20 mouse cellular contexts compared by ENCODE assay signal in genomic region chr8:84044103-84044502, GRCm38 (mm10). TPM values are rescaled to one million over a fixed set of nuclear protein-coding genes. Genes with fewer than 3 reads are reported as not detected.
DNase-seq lines count a peak whose midpoint lies in the region; ATAC-seq and TF ChIP-seq lines count a peak whose summit lies in the region.
"Had no signal": no experiment of that assay in that cellular context is flagged by ENCODE, and none has a peak within 500 bp of the region (broad histone marks: within the 10 kb centered on the region; RNA-seq: fewer than 3 reads in every experiment).

No protein-coding gene starts in this region.

- H3K4me1 ChIP-seq in heart, embryonic 10.5 days: peaks cover 25% of the 10 kb centered on the region
- peaks cover 32% of the 10 kb centered on the region for H3K4me1 ChIP-seq in kidney, embryonic 15.5 days
- H3K4me1 ChIP-seq in E14TG2a.4 (replicated peaks; ENCODE audit: low read depth, low read length): peaks cover 58% of the 10 kb centered on the region

- no peaks in the 10 kb centered on the region for H3K9me3 ChIP-seq in heart, embryonic 10.5 days
- no peaks in the 10 kb centered on the region for H3K9me3 ChIP-seq in kidney, embryonic 15.5 days (replicated peaks)
- no peaks in the 10 kb centered on the region for H3K9me3 ChIP-seq in E14TG2a.4 (ENCODE audit: low read length)
- H3K9me3 ChIP-seq: embryonic facial prominence, embryonic 12.5 days; liver, embryonic 13.5 days; midbrain, embryonic 13.5 days had no signal

- DNase-seq in heart, embryonic 10.5 days (ENCODE audit: low spot score): no peak
- DNase-seq in heart, adult 18-20 months: no peak
- no peak for DNase-seq in kidney, adult 8-10 months
- peak; percentile 33 for DNase-seq in R1 (ENCODE audit: low read depth, low spot score)
- DNase-seq in frontal cortex, postnatal 36 days (ENCODE audit: low spot score in 2 of 2): no peak
- DNase-seq: adrenal gland, postnatal 14 days; left cerebral cortex, postnatal 4 days; liver, embryonic 13.5 days; lung, postnatal 36 days; right cerebral cortex, postnatal 14 days; thymus, postnatal 36 days had no signal

- 0% methylated on average over 7 of the region's 7 CpGs for WGBS in heart, embryonic 10.5 days
- WGBS in kidney, embryonic 15.5 days: 10% methylated on average over 7 of the region's 7 CpGs

- H3K9ac ChIP-seq in kidney, embryonic 15.5 days: no peak overlapping the region
- H3K9ac ChIP-seq: embryonic facial prominence, embryonic 12.5 days; liver, embryonic 13.5 days had no signal

- H3K27ac ChIP-seq in heart, embryonic 10.5 days: no peak overlapping the region
- H3K27ac ChIP-seq in kidney, embryonic 15.5 days: no peak overlapping the region
- H3K27ac ChIP-seq: embryonic facial prominence, embryonic 12.5 days; liver, embryonic 13.5 days; midbrain, embryonic 13.5 days had no signal

- TF ChIP-seq CTCF in E14TG2a.4 (conservative IDR thresholded peaks at IDR 0.05; ENCODE audit: low read length): no peak; the same call in 1 of the 2 replicates

- H3K4me3 ChIP-seq in heart, embryonic 10.5 days: peak overlapping the region; percentile 49; the same call in 1 of the 2 replicates
- H3K4me3 ChIP-seq in kidney, embryonic 15.5 days (replicated peaks): peak overlapping the region; percentile 21; the same call in 1 of the 2 replicates
- H3K4me3 ChIP-seq in E14TG2a.4 (replicated peaks; ENCODE audit: low read length): peak overlapping the region; percentile 73
- H3K4me3 ChIP-seq: embryonic facial prominence, embryonic 12.5 days; midbrain, embryonic 13.5 days had no signal

- ATAC-seq in kidney, embryonic 15.5 days (replicated peaks; ENCODE audit: low FRiP score): no peak
- ATAC-seq: intestine, embryonic 16.5 days; midbrain, embryonic 13.5 days had no signal

- H3K4me2 ChIP-seq in kidney, embryonic 15.5 days: peak overlapping the region; percentile 49
- H3K4me2 ChIP-seq: liver, embryonic 13.5 days had no signal

- H3K36me3 ChIP-seq in heart, embryonic 10.5 days: no peaks in the 10 kb centered on the region
- no peaks in the 10 kb centered on the region for H3K36me3 ChIP-seq in kidney, embryonic 15.5 days
- H3K36me3 ChIP-seq in E14TG2a.4 (ENCODE audit: insufficient read depth, low read length): no peaks in the 10 kb centered on the region
- H3K36me3 ChIP-seq: embryonic facial prominence, embryonic 12.5 days; liver, embryonic 13.5 days; midbrain, embryonic 13.5 days had no signal

- peaks cover 68% of the 10 kb centered on the region for H3K27me3 ChIP-seq in heart, embryonic 10.5 days (ENCODE audit: insufficient read depth, poor library complexity, severe bottlenecking)
- H3K27me3 ChIP-seq in kidney, embryonic 15.5 days: peaks cover 48% of the 10 kb centered on the region
- H3K27me3 ChIP-seq in E14TG2a.4 (ENCODE audit: insufficient read depth, low read length): peaks cover 58% of the 10 kb centered on the region

RNA-seq across cellular contexts. Expression of gene Rln3, which starts 0.7 kb away (rescaled TPM):
- polyA plus RNA-seq in heart, embryonic 10.5 days (2016; fragmentation: Nextera tagmentation; extraction: Ambion mirVana): 0.67 TPM in 1 of 2 replicates, not detected in the other
- total RNA-seq in heart, adult 18-20 months (2021): not detected
- polyA plus RNA-seq in kidney, embryonic 15.5 days (2015; fragmentation: Nextera tagmentation; extraction: Ambion mirVana): not detected in 2 replicates
- total RNA-seq: adrenal gland, postnatal 14 days; granulocyte monocyte progenitor cell, adult 5-6 weeks; hematopoietic stem cell, adult 5-6 weeks; layer of hippocampus, adult 18-20 months; left cerebral cortex, postnatal 4 days had no signal
- polyA plus RNA-seq: C2C12; embryonic facial prominence, embryonic 12.5 days; liver, embryonic 13.5 days; midbrain, embryonic 13.5 days had no signal

RNA-seq across cellular contexts. Expression of gene Il27ra, which starts 1.7 kb away (rescaled TPM):
- 1.4 and 2.6 TPM in 2 replicates for polyA plus RNA-seq in heart, embryonic 10.5 days (2016; fragmentation: Nextera tagmentation; extraction: Ambion mirVana)
- total RNA-seq in heart, adult 18-20 months (2021): 1 to 10 TPM; 3.1 to 5.4 TPM
- 2.3 and 3.2 TPM in 2 replicates for polyA plus RNA-seq in kidney, embryonic 15.5 days (2015; fragmentation: Nextera tagmentation; extraction: Ambion mirVana)

RNA-seq across cellular contexts. Expression of gene Gm10643, which starts 20.8 kb away (rescaled TPM):
- 1.0 and 1.4 TPM in 2 replicates for polyA plus RNA-seq in heart, embryonic 10.5 days (2016; fragmentation: Nextera tagmentation; extraction: Ambion mirVana)
- 1 to 10 TPM; 4.2 to 5.0 TPM for total RNA-seq in heart, adult 18-20 months (2021)
- 1.2 and 1.6 TPM in 2 replicates for polyA plus RNA-seq in kidney, embryonic 15.5 days (2015; fragmentation: Nextera tagmentation; extraction: Ambion mirVana)

RNA-seq across cellular contexts. Expression of gene Rfx1, which starts 22.5 kb away (rescaled TPM):
- 6.5 and 7.3 TPM in 2 replicates for polyA plus RNA-seq in heart, embryonic 10.5 days (2016; fragmentation: Nextera tagmentation; extraction: Ambion mirVana)
- total RNA-seq in heart, adult 18-20 months (2021): 1 to 10 TPM; 8.3 to 9.1 TPM
- polyA plus RNA-seq in kidney, embryonic 15.5 days (2015; fragmentation: Nextera tagmentation; extraction: Ambion mirVana): 10.5 and 10.7 TPM in 2 replicates

RNA-seq across cellular contexts. Expression of gene Palm3, which starts 22.8 kb away (rescaled TPM):
- 4.9 and 7.4 TPM in 2 replicates for polyA plus RNA-seq in heart, embryonic 10.5 days (2016; fragmentation: Nextera tagmentation; extraction: Ambion mirVana)
- total RNA-seq in heart, adult 18-20 months (2021): under 1 TPM; 0.30 to 0.33 TPM
- 14.8 and 15.1 TPM in 2 replicates for polyA plus RNA-seq in kidney, embryonic 15.5 days (2015; fragmentation: Nextera tagmentation; extraction: Ambion mirVana)
- total RNA-seq: granulocyte monocyte progenitor cell, adult 5-6 weeks; hematopoietic stem cell, adult 5-6 weeks had no signal

Comparison
In these comparisons a context has a peak if more than half of its experiments do, and no peak if none do; other contexts are left out.
1. H3K4me3 ChIP-seq: peak in every context shown above with its lines; median percentile 73 in E14TG2a.4; 49 in heart, embryonic 10.5 days; 21 in kidney, embryonic 15.5 days.